Mouse (Mus musculus): ENCODE measurements around the gene Bud13.

Bud13 gene

DNA sequence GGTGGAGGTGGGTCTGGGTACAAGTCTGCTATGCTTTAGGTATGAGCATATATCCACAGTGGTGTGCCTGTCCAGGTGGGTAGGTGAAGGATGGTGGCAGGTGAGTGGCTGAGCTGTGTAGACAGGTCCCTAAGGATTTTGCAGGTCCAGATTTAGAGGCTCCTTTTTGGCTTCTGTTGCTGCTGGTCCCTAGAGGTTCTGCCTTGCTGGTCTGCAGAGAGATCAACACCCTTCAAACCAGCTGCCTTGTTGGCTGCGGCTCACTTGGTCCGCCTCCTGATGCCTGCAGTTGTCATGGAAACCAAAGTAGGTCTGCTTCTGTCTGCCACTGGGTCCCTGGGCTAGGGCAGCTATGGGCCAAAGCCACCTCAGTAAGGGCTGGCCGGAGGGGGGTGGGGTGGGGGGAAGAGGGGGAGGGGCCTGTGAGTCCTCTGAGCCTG is 55.1 kb downstream of the Bud13 start:
- DNase-seq (ENCODE audit: low spot score), result peak; percentile 92

- DNase-seq (ENCODE audit: low spot score), result no peak
Measured at GRCm38 (mm10) chr9:46338384-46338783, 55.6 kb downstream of the Bud13 start.

GRCm38 (mm10) chr9:46339051-46339652 is 56.3 kb downstream of the Bud13 start:
- no peak for DNase-seq (ENCODE audit: low spot score)

- DNase-seq (ENCODE audit: low spot score), result no peak
Measured at GRCm38 (mm10) chr9:46345887-46346665, 63.3 kb downstream of the Bud13 start.

All from MN1 (cell line).